Mouse (Mus musculus) olfactory bulb, adult 2 months (tissue): ENCODE data around the gene Cercam.

Source experiments
- CTCF ChIP-seq: fragments of 200-500 bp; IDR thresholded peaks from 2 replicates; pipeline ENCODE4 v1.5.1; 2012; ENCODE audit warnings: low read depth, mild to moderate bottlenecking, low read length, moderate library complexity; ENCODE audit not compliant: insufficient read depth
- POLR2A ChIP-seq: fragments of 200-500 bp; IDR thresholded peaks from 2 replicates; pipeline ENCODE4 v1.6.1; 2012; ENCODE audit warnings: mild to moderate bottlenecking, low read depth, low read length, moderate library complexity; ENCODE audit not compliant: insufficient read depth

DNA sequence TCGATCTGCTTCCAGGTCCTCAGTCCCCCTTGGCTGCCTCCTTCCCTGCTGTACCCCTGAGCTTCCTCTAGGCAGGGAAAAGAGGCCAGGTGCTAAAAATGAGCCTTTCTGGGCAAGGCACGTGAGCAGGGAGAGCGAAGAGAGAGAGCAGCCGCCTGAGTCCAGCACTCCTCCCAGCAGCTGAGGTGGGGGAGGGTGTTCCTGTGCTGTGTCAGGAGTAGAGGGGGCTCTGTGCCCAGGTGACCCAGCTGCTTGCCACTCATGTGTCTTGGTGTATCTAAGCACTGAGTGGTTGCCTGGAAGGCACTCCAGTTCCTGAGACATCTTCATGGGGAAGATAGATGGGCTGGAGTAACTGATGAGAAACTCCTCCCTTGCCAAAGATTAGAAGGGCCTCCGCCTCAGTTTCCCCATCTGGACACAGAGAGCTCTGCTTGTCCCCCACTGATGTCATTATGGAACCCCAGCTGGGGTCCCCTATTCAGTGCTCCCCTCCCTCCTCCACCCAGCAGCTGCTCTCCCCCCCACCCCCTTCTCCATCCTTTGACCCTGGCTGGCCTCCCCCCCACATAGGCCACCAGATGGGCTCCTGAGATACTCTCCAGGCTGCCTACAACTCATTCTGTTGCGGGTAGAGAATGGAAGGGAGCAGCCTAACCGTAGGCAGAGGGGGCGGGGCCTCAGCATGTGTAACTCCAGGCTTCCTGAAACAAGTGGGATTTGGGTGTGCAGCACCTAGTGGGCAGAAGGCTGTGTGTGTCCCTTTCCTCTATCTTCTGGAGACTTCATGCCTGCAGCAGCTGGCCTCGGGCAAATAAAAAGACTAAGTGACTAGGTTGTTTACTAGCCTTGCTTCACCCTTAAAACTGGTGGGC is 25.5 kb upstream of the Cercam start:
- TF ChIP-seq CTCF (no peak), POLR2A (no peak)
